Mouse (Mus musculus): ENCODE measurements at regions not wholly inside any gene's neighbourhood (a gene's known extent, or its start where the extent isn't known, plus 50 kb on each side); places are given as distances from the start of the nearest gene placed in this dataset.

GRCm38 (mm10) chr14:86510408-86510807, 630.6 kb downstream of the Diaph3 start:
- Histone ChIP-seq H3K27me3 (ENCODE audit: control insufficient read depth, insufficient read depth, low read length) (no peaks in the 10 kb centered on the region), H3K9me3 (replicated peaks; ENCODE audit: control insufficient read depth, low read length) (no peaks in the 10 kb centered on the region)

GRCm38 (mm10) chr14:86509686-86510085, 631.3 kb downstream of the Diaph3 start:
- WGBS, result 75% methylated on average over 6 of the region's 6 CpGs
- Histone ChIP-seq H3K27me3 (ENCODE audit: control insufficient read depth, insufficient read depth, low read length) (no peaks in the 10 kb centered on the region), H3K4me2 (ENCODE audit: low read depth, low read length) (no peak overlapping the region), H3K9me3 (replicated peaks; ENCODE audit: control insufficient read depth, low read length) (no peaks in the 10 kb centered on the region), H3K4me1 (ENCODE audit: control insufficient read depth, insufficient read depth) (no peaks in the 10 kb centered on the region), H3K9ac (replicated peaks; ENCODE audit: low read depth, low read length) (no peak overlapping the region), H3K4me3 (ENCODE audit: low read depth, low read length) (no peak overlapping the region), H3K36me3 (replicated peaks; ENCODE audit: control insufficient read depth, insufficient read depth, low read length) (no peaks in the 10 kb centered on the region), H3K27ac (ENCODE audit: low read depth) (no peak overlapping the region)
- ATAC-seq (ENCODE audit: insufficient read depth, low read depth), result no peak
- no peak for DNase-seq (ENCODE audit: low spot score)
- no peak for TF ChIP-seq CTCF (IDR thresholded peaks at IDR 0.05; ENCODE audit: low read depth)
- no peak for TF ChIP-seq EP300 (IDR thresholded peaks at IDR 0.05; ENCODE audit: low read depth)

More at GRCm38 (mm10) chr14:86510408-86510807, 630.6 kb downstream of the Diaph3 start:
- H3K4me1 ChIP-seq (ENCODE audit: control insufficient read depth, insufficient read depth), result no peaks in the 10 kb centered on the region
- H3K9ac ChIP-seq (replicated peaks; ENCODE audit: low read depth, low read length), result no peak overlapping the region
- H3K4me2 ChIP-seq (ENCODE audit: low read depth, low read length), result no peak overlapping the region
- H3K36me3 ChIP-seq (replicated peaks; ENCODE audit: control insufficient read depth, insufficient read depth, low read length), result no peaks in the 10 kb centered on the region
- WGBS, result 90% methylated on average over 9 of the region's 9 CpGs
- H3K4me3 ChIP-seq (ENCODE audit: low read depth, low read length), result no peak overlapping the region
- TF ChIP-seq EP300 (IDR thresholded peaks at IDR 0.05; ENCODE audit: low read depth), result no peak
- no peak for TF ChIP-seq CTCF (IDR thresholded peaks at IDR 0.05; ENCODE audit: low read depth)
- H3K27ac ChIP-seq (ENCODE audit: low read depth), result no peak overlapping the region
- no peak for ATAC-seq (ENCODE audit: insufficient read depth, low read depth)
- no peak for DNase-seq (ENCODE audit: low spot score)

GRCm38 (mm10) chr14:86506286-86506685, 634.7 kb downstream of the Diaph3 start:
- Histone ChIP-seq H3K9ac (replicated peaks; ENCODE audit: low read depth, low read length) (no peak overlapping the region), H3K36me3 (replicated peaks; ENCODE audit: control insufficient read depth, insufficient read depth, low read length) (no peaks in the 10 kb centered on the region), H3K27me3 (ENCODE audit: control insufficient read depth, insufficient read depth, low read length) (no peaks in the 10 kb centered on the region), H3K27ac (ENCODE audit: low read depth) (no peak overlapping the region), H3K4me3 (ENCODE audit: low read depth, low read length) (no peak overlapping the region), H3K4me1 (ENCODE audit: control insufficient read depth, insufficient read depth) (no peaks in the 10 kb centered on the region), H3K4me2 (ENCODE audit: low read depth, low read length) (no peak overlapping the region), H3K9me3 (replicated peaks; ENCODE audit: control insufficient read depth, low read length) (no peaks in the 10 kb centered on the region)
- DNase-seq (ENCODE audit: low spot score), result no peak
- ATAC-seq (ENCODE audit: insufficient read depth, low read depth), result no peak
- TF ChIP-seq EP300 (IDR thresholded peaks at IDR 0.05; ENCODE audit: low read depth) (no peak), CTCF (IDR thresholded peaks at IDR 0.05; ENCODE audit: low read depth) (no peak)
- WGBS, result 80% methylated on average over 6 of the region's 6 CpGs

GRCm38 (mm10) chr14:86490826-86491225, 650.2 kb downstream of the Diaph3 start:
- 72% methylated on average over 4 of the region's 4 CpGs for WGBS
- no peak for TF ChIP-seq CTCF (IDR thresholded peaks at IDR 0.05; ENCODE audit: low read depth)
- no peak for TF ChIP-seq EP300 (IDR thresholded peaks at IDR 0.05; ENCODE audit: low read depth)
- no peaks in the 10 kb centered on the region for H3K36me3 ChIP-seq (replicated peaks; ENCODE audit: control insufficient read depth, insufficient read depth, low read length)
- H3K27me3 ChIP-seq (ENCODE audit: control insufficient read depth, insufficient read depth, low read length), result no peaks in the 10 kb centered on the region
- H3K4me2 ChIP-seq (ENCODE audit: low read depth, low read length), result no peak overlapping the region
- 0 out of 2 replicates have a peak, but pooled peaks cover 8% of the 10 kb centered on the region for H3K4me1 ChIP-seq (ENCODE audit: control insufficient read depth, insufficient read depth)
- H3K4me3 ChIP-seq (ENCODE audit: low read depth, low read length), result no peak overlapping the region
- DNase-seq (ENCODE audit: low spot score) (no peak), ATAC-seq (ENCODE audit: insufficient read depth, low read depth) (no peak)
- no peak overlapping the region for H3K9ac ChIP-seq (replicated peaks; ENCODE audit: low read depth, low read length)
- H3K27ac ChIP-seq (ENCODE audit: low read depth), result no peak overlapping the region
- no peaks in the 10 kb centered on the region for H3K9me3 ChIP-seq (replicated peaks; ENCODE audit: control insufficient read depth, low read length)

- no peak for ATAC-seq (ENCODE audit: insufficient read depth, low read depth)
- DNase-seq (ENCODE audit: low spot score), result no peak
- Histone ChIP-seq H3K9me3 (replicated peaks; ENCODE audit: control insufficient read depth, low read length) (no peaks in the 10 kb centered on the region), H3K4me3 (ENCODE audit: low read depth, low read length) (no peak overlapping the region), H3K27me3 (ENCODE audit: control insufficient read depth, insufficient read depth, low read length) (no peaks in the 10 kb centered on the region), H3K27ac (ENCODE audit: low read depth) (no peak overlapping the region), H3K9ac (replicated peaks; ENCODE audit: low read depth, low read length) (no peak overlapping the region), H3K4me2 (ENCODE audit: low read depth, low read length) (no peak overlapping the region), H3K36me3 (replicated peaks; ENCODE audit: control insufficient read depth, insufficient read depth, low read length) (no peaks in the 10 kb centered on the region), H3K4me1 (ENCODE audit: control insufficient read depth, insufficient read depth) (0 out of 2 replicates have a peak, but pooled peaks cover 8% of the 10 kb centered on the region)
- 45% methylated on average over 13 of the region's 13 CpGs for WGBS
- TF ChIP-seq EP300 (IDR thresholded peaks at IDR 0.05; ENCODE audit: low read depth) (no peak), CTCF (IDR thresholded peaks at IDR 0.05; ENCODE audit: low read depth) (no peak)
Measured at GRCm38 (mm10) chr14:86489872-86490631, 651.0 kb downstream of the Diaph3 start.
